Mouse (Mus musculus): ENCODE data around the gene Gm21900. TPM values are rescaled to one million over a fixed set of nuclear protein-coding genes. Genes with fewer than 3 reads are reported as not detected.

The Gm21900 gene
- not detected for polyA plus RNA-seq (2017; shearing (Covaris generic))

GRCm38 (mm10) chrY:10616061-10616460 lies at the start of gene Gm21900:
Gene Gm21900 (plus strand): TSS chrY:10616361.

Other genes with a start within 250 kb of the Gm21900 start
- not detected for gene Gm28510, start 203.6 kb upstream of the Gm21900 start, polyA plus RNA-seq (2017; shearing (Covaris generic))
- not detected for gene Gm20737, start 80.3 kb upstream of the Gm21900 start, polyA plus RNA-seq (2017; shearing (Covaris generic))
- gene Gm21775, start 62.9 kb upstream of the Gm21900 start, polyA plus RNA-seq (2017; shearing (Covaris generic)), result not detected
- not detected for gene Gm20777, start 136.1 kb downstream of the Gm21900 start, polyA plus RNA-seq (2017; shearing (Covaris generic))